Mouse (Mus musculus): ENCODE data around the gene Hoxd10. TPM values are rescaled to one million over a fixed set of nuclear protein-coding genes. Genes with fewer than 3 reads are reported as not detected.
A peak's percentile ranks its signal among the peaks of the same experiment; 100 is the strongest.

Gene Hoxd10
- polyA plus RNA-seq (2015; fragmentation: Nextera tagmentation; extraction: Ambion mirVana) = 0.08 TPM in 1 of 2 replicates, not detected in the other

DNA sequence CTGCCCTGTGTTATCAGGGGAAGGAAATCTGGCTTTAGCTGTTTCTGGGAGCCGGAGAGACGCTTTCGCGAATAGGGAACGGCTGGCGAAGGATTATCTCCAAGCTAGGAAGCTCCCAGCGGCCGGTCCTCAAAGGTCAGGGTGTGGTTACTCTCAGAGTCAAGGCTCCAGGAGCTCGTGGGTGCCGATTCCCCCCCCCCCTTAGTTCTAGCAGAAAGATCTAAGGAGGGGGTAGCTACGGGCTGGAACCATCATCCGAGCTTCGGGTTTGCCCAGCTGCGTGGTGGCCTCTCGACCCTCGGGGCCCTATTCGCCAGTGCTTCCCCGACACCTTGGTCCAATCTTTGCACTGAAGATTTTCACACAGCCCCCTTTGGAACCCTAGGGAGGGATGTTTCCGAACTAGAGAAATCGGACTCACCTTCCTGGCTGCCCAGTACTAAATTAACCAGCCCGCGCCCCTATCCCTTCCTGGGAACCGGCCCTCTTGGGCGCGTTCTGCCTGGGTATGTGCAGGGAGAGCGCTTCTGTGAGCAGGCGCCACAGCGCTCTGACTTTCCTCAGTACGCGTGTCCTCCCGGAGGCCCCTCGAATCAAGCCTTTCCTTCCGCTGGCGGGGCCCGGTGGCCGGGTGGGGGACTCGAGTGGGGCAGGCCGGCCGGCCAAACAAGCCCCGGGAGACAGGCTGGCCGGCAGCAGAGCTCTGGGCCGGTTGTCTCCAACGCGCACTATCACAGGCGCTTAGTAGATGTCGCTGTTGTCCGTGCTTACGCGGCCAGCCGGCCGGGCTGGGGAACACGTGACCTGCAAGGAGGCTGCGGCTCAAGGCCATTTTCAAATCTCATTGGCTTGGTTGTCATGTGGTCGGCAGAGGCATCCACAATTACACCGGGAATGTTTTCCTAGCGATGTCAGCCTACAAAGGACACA lies at the start of gene Hoxd10:
Gene Hoxd10, plus strand, starts transcription at position 903 of the 930 bp plus-strand sequence.
- H3K36me3 ChIP-seq = no peaks in the 10 kb centered on the region
- H3K4me1 ChIP-seq (replicated peaks) = peaks cover 5% of the 10 kb centered on the region
- H3K27me3 ChIP-seq = peaks cover 98% of the 10 kb centered on the region
- H3K4me2 ChIP-seq = peak within 1 kb of the TSS; percentile 36; the same call in 1 of the 2 replicates
- H3K27ac ChIP-seq = no peak within 1 kb of the TSS
- H3K4me3 ChIP-seq = peak within 1 kb of the TSS; percentile 31
- no peaks in the 10 kb centered on the region for H3K9me3 ChIP-seq (replicated peaks)
- no peak within 1 kb of the TSS for H3K9ac ChIP-seq
- no peak; the same call in 1 of the 2 replicates for ATAC-seq (replicated peaks; ENCODE audit: insufficient number of reproducible peaks, insufficient read depth, low FRiP score, low read depth)
- 1% methylated on average over 56 of the region's 56 CpGs for WGBS

DNA sequence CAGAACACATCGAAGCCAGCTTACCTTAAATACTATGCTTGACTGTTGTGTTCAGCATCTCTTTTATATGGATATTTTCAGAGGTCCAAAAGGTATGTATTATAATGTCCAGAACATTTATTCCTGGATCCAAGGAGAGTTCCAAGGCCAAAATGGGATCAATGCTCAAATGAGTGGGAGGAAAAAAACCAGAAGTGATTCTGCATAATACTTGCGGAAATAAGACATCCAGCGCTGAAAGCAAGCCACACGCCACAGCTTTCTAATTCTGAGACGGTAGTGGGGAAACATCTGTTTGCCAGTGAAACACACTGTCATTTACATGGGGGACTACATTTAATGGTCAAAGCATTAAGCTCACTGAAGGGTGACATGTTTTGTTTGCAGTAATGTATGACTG lies 49.3 kb upstream of the Hoxd10 start:
- Histone ChIP-seq H3K4me2 (no peak overlapping the region), H3K9me3 (replicated peaks) (no peaks in the 10 kb centered on the region), H3K9ac (no peak overlapping the region), H3K4me1 (replicated peaks) (no peaks in the 10 kb centered on the region), H3K27me3 (peaks cover 36% of the 10 kb centered on the region), H3K36me3 (no peaks in the 10 kb centered on the region), H3K4me3 (no peak overlapping the region), H3K27ac (no peak overlapping the region)
- 64% methylated on average over 5 of the region's 5 CpGs for WGBS
- ATAC-seq (replicated peaks; ENCODE audit: insufficient number of reproducible peaks, insufficient read depth, low FRiP score, low read depth) = no peak

DNA sequence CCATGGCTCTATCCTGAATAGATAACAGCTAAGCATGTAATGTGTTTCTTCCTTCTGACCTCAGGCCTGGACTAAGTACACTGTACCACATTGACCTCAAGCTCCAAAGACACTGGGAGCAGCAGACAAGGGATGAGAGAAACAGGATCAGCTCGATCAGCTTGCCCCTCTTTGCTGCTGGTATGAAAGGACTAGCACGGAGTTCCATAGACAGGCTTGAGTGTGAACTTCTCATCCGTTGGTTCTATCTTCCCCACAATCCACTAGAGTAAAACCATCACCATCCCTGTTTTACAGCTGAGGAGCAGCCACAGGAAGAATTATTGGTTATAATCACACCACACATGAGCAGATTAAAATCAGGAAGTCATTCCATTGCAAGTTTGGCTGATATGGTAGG lies 46.1 kb upstream of the Hoxd10 start:
- Histone ChIP-seq H3K9me3 (replicated peaks) (no peaks in the 10 kb centered on the region), H3K4me1 (replicated peaks) (no peaks in the 10 kb centered on the region), H3K36me3 (no peaks in the 10 kb centered on the region), H3K27me3 (peaks cover 68% of the 10 kb centered on the region), H3K27ac (no peak overlapping the region), H3K4me2 (no peak overlapping the region), H3K9ac (no peak overlapping the region), H3K4me3 (no peak overlapping the region)
- ATAC-seq (replicated peaks; ENCODE audit: insufficient number of reproducible peaks, insufficient read depth, low FRiP score, low read depth) = no peak
- 72% methylated on average over 3 of the region's 3 CpGs for WGBS

DNA sequence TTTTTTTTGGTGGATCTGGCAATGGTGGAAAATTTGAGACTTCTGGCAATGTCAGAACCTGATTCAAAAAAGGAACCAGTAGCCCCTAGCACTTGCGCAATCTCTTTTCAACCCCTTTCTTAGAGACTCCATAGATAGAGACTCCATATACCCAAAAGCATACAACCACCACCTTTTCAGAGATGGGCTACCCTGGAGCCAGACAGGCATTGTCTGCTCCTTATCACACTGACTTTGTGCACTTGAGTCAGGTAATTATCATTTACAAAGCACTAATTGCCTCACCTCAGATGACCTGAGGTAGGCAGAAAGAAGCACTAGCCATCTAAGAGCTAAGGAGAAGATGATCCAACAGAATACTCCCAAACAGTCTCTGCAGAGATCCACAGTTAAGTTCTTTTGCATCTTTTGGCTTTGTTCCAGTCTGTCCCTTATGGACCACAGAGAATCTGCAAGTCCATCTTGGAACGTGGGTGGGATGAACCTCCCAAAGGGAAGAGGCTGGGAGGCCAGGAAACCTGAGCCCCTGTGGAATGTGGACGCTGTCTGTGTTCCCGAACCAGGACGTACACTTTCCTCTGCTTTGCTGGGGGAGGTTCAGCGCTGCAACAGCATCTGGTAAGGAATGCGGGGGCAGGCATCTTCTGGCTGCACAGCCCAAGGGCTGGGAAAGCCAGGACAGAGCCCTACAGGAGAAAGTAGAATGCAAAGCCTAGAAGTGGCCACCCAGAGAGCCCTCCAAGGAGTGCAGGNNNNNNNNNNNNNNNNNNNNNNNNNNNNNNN lies 44.5 kb upstream of the Hoxd10 start:
- no peak overlapping the region for H3K27ac ChIP-seq
- WGBS = 17% methylated on average over 7 of the region's 7 CpGs
- no peak overlapping the region for H3K4me3 ChIP-seq
- ATAC-seq (replicated peaks; ENCODE audit: insufficient number of reproducible peaks, insufficient read depth, low FRiP score, low read depth) = no peak
- H3K4me2 ChIP-seq = no peak overlapping the region
- no peaks in the 10 kb centered on the region for H3K36me3 ChIP-seq
- H3K9ac ChIP-seq = no peak overlapping the region
- no peaks in the 10 kb centered on the region for H3K4me1 ChIP-seq (replicated peaks)
- H3K9me3 ChIP-seq (replicated peaks) = no peaks in the 10 kb centered on the region
- H3K27me3 ChIP-seq = peaks cover 84% of the 10 kb centered on the region

DNA sequence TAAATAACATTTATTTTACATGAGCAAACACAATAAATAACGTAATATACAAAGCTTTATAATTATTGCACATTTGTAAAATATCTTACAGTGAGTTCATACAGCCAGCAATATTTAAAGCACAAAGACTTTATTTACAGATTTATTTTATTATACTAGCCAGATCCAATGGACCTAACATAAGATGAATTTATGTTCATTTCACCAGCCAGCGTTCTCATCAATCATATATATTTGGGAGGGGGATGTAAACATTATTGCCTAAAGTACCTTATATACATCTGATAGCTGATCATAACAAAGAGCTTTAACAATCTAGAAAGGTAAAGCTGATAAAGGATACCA lies 38.8 kb upstream of the Hoxd10 start:
- 37% methylated on average over 2 of the region's 2 CpGs for WGBS

DNA sequence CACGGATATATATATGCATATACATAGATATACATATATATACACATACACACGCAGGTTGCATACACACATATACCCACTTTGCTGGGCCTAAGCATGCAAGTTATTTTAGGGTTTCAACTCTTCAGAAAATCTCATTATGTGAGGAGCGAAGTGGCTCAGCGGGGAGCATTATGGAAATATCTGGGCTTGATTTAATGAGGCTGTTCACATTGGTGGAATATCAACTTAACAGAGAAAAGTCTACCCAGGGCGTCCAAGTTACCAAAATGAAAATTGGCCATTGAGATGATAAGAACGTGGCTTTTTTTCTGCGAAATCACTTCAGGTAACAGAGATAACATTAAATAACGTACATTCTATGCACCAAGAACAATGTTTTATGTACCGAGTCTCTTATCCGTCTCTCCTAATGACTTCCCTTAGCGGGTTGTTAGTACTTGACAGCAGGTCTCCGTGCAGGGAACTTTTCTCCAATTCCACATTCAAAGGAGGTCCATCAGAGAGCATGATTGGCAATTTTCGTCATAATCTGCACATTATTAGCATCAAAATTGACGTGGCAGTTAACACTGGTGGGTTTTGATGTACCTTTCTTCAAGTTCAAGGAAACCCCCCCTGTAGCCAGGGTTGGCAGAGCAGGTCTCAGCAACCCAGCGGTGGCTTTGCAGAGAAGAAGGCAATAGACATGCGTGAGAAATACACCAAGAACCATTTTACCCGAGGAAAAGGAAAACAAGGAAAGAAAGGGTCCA lies 37.8 kb upstream of the Hoxd10 start:
- H3K4me2 ChIP-seq = no peak overlapping the region
- ATAC-seq (replicated peaks; ENCODE audit: insufficient number of reproducible peaks, insufficient read depth, low FRiP score, low read depth) = no peak
- H3K9ac ChIP-seq = no peak overlapping the region
- 15% methylated on average over 17 of the region's 17 CpGs for WGBS
- peaks cover 18% of the 10 kb centered on the region for H3K4me1 ChIP-seq (replicated peaks)
- H3K4me3 ChIP-seq = no peak overlapping the region
- H3K27ac ChIP-seq = no peak overlapping the region
- peaks cover 91% of the 10 kb centered on the region for H3K27me3 ChIP-seq
- no peaks in the 10 kb centered on the region for H3K9me3 ChIP-seq (replicated peaks)
- no peaks in the 10 kb centered on the region for H3K36me3 ChIP-seq

More for the DNA sequence above, 38.8 kb upstream of the Hoxd10 start:
- no peak overlapping the region for H3K4me2 ChIP-seq
- H3K4me1 ChIP-seq (replicated peaks) = peaks cover 12% of the 10 kb centered on the region
- no peak for ATAC-seq (replicated peaks; ENCODE audit: insufficient number of reproducible peaks, insufficient read depth, low FRiP score, low read depth)
- no peaks in the 10 kb centered on the region for H3K36me3 ChIP-seq
- no peak overlapping the region for H3K27ac ChIP-seq
- no peak overlapping the region for H3K9ac ChIP-seq
- H3K4me3 ChIP-seq = no peak overlapping the region
- peaks cover 91% of the 10 kb centered on the region for H3K27me3 ChIP-seq
- H3K9me3 ChIP-seq (replicated peaks) = no peaks in the 10 kb centered on the region

DNA sequence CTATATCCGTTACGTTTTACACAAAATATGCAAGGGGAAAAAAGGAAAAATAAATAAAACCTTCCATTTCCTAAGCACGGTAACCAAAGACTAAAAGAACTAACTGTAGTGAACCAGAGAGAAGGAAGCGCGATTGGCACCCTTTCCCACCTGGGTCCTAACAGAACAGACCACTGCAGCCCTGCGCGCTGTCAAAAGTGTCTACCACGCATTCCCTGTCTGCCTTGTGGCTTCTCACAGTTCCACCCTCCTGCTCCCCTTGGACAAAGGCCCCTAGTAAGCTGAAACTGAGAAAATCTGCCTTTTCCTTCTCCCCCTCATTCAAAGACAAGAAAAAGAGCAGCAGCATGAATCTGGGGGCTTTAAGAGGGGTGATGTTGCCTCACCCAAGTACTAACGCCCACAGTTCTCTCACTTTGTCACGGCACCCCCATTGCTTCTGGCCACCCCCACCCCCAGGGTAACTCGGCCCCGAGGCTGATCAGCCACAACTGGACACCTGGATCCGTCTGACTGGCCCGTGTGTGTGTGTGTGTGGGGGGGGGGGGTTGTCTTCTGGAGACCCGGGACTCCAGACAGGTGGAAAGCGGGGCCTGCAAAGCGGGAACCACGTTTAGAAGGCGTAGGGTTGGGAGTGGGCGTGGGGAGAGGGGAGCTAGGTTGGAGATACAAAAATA lies 36.8 kb upstream of the Hoxd10 start:
- WGBS = 8% methylated on average over 20 of the region's 20 CpGs
- peak overlapping the region; percentile 41; the same call in 1 of the 2 replicates for H3K4me3 ChIP-seq
- ATAC-seq (replicated peaks; ENCODE audit: insufficient number of reproducible peaks, insufficient read depth, low FRiP score, low read depth) = no peak
- no peaks in the 10 kb centered on the region for H3K9me3 ChIP-seq (replicated peaks)
- no peaks in the 10 kb centered on the region for H3K36me3 ChIP-seq
- H3K4me1 ChIP-seq (replicated peaks) = peaks cover 21% of the 10 kb centered on the region
- 0 out of 2 replicates have a peak overlapping the region, but pooled peaks have one; percentile 60 for H3K4me2 ChIP-seq
- no peak overlapping the region for H3K27ac ChIP-seq
- peaks cover 91% of the 10 kb centered on the region for H3K27me3 ChIP-seq
- no peak overlapping the region for H3K9ac ChIP-seq

DNA sequence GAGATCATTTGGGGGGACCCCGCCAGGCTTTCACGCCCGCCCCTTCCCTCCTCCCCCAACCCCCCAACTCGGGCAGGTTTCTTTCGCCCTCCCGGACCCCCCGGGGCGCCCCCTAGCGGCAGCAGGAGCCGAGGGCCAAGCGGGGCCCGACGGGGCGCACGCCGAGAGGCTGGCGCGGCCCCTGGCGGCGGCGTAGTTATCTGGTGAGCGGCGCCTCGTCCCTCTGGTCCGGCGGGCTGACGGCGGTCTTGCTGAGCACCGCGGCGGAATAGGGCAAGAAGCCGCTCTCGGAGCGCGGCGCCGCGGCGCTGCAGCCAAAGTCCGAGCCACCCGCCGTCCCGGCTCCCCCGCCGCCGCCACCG lies 36.3 kb upstream of the Hoxd10 start:
- Histone ChIP-seq H3K9ac (no peak overlapping the region), H3K27ac (no peak overlapping the region), H3K4me1 (replicated peaks) (peaks cover 21% of the 10 kb centered on the region), H3K4me3 (peak overlapping the region; percentile 41), H3K36me3 (no peaks in the 10 kb centered on the region), H3K9me3 (replicated peaks) (no peaks in the 10 kb centered on the region), H3K27me3 (peaks cover 91% of the 10 kb centered on the region), H3K4me2 (peak overlapping the region; percentile 60)
- no peak for ATAC-seq (replicated peaks; ENCODE audit: insufficient number of reproducible peaks, insufficient read depth, low FRiP score, low read depth)
- 1% methylated on average over 45 of the region's 47 CpGs for WGBS

DNA sequence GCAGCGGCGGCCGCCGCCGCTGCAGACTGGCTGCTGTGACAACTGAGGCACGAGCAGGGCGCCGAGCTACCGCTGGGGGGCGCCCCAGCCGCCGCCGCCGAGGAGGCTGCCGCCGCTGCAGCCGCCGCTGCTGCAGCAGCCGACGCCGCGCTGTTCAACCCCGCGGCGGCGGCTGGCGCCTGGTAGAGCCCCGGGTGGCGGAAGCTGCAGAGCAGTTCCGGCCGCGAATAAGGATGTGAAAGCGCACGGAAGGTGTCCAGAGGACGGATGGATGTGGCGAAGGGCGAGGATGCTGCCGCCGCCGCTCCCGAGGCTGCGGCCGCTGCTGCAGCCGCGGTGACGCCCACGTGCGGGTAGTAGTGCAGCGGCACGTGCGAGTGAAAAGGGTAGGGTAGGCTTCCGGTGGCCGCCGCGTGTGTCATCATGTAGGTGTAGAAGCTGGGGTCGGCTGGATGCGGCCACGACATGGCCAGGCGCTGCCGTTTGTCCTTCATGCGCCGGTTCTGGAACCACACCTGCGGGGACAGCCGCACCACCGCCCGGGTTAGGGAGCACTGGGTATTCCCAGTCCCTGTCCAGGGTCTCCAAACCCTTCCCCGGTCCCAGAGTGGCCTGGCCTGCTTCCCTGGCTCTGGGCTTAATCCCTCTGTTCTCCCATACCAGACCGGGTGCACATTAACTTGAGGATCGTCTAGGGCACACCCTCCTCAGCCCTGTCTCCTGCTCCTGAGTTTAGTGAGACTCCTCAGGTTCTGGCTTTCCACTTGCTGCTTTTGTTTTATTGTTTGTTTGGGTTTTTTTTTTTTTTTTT lies 35.7 kb upstream of the Hoxd10 start:
- Histone ChIP-seq H3K9ac (no peak overlapping the region), H3K4me3 (peak overlapping the region; percentile 41), H3K9me3 (replicated peaks) (no peaks in the 10 kb centered on the region), H3K4me2 (peak overlapping the region; percentile 60), H3K4me1 (replicated peaks) (peaks cover 23% of the 10 kb centered on the region), H3K36me3 (no peaks in the 10 kb centered on the region), H3K27ac (no peak overlapping the region), H3K27me3 (peaks cover 91% of the 10 kb centered on the region)
- WGBS = under 1% methylated on average over 68 of the region's 69 CpGs
- no peak for ATAC-seq (replicated peaks; ENCODE audit: insufficient number of reproducible peaks, insufficient read depth, low FRiP score, low read depth)

DNA sequence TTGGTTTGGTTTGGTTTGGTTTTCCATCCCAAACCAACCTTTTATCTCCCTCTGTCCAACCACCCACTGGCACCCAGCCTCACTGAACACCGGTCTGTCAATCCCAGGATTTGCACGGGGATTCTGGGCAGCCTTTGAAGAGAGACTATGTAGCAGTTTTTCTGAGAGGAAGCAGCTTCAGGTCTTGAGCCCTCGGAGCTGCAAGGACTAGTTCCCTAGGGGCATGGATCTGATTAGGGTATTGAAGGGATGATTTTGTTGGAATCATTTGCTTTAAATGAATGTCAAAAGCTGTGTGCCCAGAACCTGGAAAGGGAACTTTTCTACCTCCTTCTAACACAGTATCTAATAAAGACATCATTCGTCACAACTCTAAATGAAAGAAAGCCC lies 35.1 kb upstream of the Hoxd10 start:
- H3K27ac ChIP-seq = no peak overlapping the region
- H3K36me3 ChIP-seq = no peaks in the 10 kb centered on the region
- peaks cover 27% of the 10 kb centered on the region for H3K4me1 ChIP-seq (replicated peaks)
- no peak overlapping the region for H3K4me3 ChIP-seq
- no peak overlapping the region for H3K9ac ChIP-seq
- H3K4me2 ChIP-seq = no peak overlapping the region
- H3K9me3 ChIP-seq (replicated peaks) = no peaks in the 10 kb centered on the region
- peaks cover 91% of the 10 kb centered on the region for H3K27me3 ChIP-seq
- 5% methylated on average over 4 of the region's 4 CpGs for WGBS
- ATAC-seq (replicated peaks; ENCODE audit: insufficient number of reproducible peaks, insufficient read depth, low FRiP score, low read depth) = no peak

Measured in heart, embryonic 15.5 days (tissue).